Mouse (Mus musculus) lung, embryonic 15.5 days (tissue): ENCODE measurements around the gene Aifm2. TPM values are rescaled to one million over a fixed set of nuclear protein-coding genes. Genes with fewer than 3 reads are reported as not detected.

Experiments
- ATAC-seq: fragments of 200-750 bp; cut with Nextera tagmentation; 2 replicates; pipeline ENCODE4 v1.8.0; 2017; ENCODE audit warnings: moderate number of reproducible peaks, borderline replicate concordance; ENCODE audit not compliant: low FRiP score, low TSS enrichment; ENCODE audit errors: extremely low read depth
- H3K27ac ChIP-seq: fragments of 300-500 bp; sonication (generic); 2 replicates; pipeline ENCODE4 v1.5.1; 2015; ENCODE audit warnings: moderate library complexity, mild to moderate bottlenecking, inconsistent platforms
- H3K27me3 ChIP-seq: fragments of 300-500 bp; sonication (generic); 2 replicates; pipeline ENCODE4 v1.6.1; 2015; ENCODE audit warnings: inconsistent platforms
- H3K36me3 ChIP-seq: fragments of 300-500 bp; sonication (generic); 2 replicates; pipeline ENCODE4 v1.6.1; 2015; ENCODE audit warnings: inconsistent platforms
- H3K4me1 ChIP-seq: fragments of 300-500 bp; sonication (generic); 2 replicates; pipeline ENCODE4 v1.6.1; 2015; ENCODE audit warnings: inconsistent platforms
- H3K4me2 ChIP-seq: fragments of 300-500 bp; sonication (generic); 2 replicates; pipeline ENCODE4 v1.6.1; 2015; ENCODE audit warnings: inconsistent platforms, mild to moderate bottlenecking, moderate library complexity
- H3K4me3 ChIP-seq: fragments of 300-500 bp; sonication (generic); 2 replicates; pipeline ENCODE4 v1.5.1; 2015; ENCODE audit warnings: mild to moderate bottlenecking, inconsistent platforms
- H3K9ac ChIP-seq: fragments of 300-500 bp; sonication (generic); 2 replicates; pipeline ENCODE4 v1.6.1; 2015; ENCODE audit warnings: inconsistent platforms
- H3K9me3 ChIP-seq: fragments of 300-500 bp; sonication (generic); 2 replicates; pipeline ENCODE4 v1.6.1; 2016; ENCODE audit warnings: inconsistent platforms
- WGBS: fragments of 180-500 bp; shearing (Covaris S2); methylation state at CpG from one replicate; pipeline ENCODE4 v1.1.7; 2015; 5-methylcytosine and 5-hydroxymethylcytosine counted together
- polyA plus RNA-seq: library from polyadenylated mRNA; unstranded; fragments of >200 nt; fragmentation: Nextera tagmentation; extraction: Ambion mirVana; gene quantifications from 2 replicates; pipeline ENCODE4 v1.2.1, GENCODE M21; 2015

Aifm2 gene
- polyA plus RNA-seq, 1 experiment from 2014 or later, result 14.0 TPM

DNA sequence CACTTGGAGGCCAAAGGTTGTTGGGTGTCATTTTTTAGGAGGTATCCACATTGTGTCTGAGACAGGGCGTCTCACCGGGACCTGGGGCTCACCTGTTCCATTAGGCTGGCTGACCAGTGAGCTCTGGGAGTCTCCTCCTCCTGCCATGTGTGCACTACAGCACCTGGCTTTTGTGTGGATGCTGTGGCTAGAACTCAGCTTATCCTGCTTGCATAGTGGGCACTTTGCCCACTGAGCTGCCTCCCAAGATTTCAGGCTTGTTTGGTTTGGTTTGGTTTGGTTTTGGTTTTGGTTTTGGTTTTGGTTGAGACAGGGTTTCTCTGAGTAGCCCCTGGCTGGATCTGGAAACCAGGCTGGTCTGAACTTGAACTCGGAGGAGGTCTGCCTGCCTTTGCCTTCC lies 7.2 kb downstream of the Aifm2 start:
- Histone ChIP-seq H3K4me3 (no peak overlapping the region), H3K9me3 (no peaks in the 10 kb centered on the region), H3K4me1 (no peaks in the 10 kb centered on the region), H3K36me3 (no peaks in the 10 kb centered on the region), H3K27ac (no peak overlapping the region), H3K4me2 (no peak overlapping the region), H3K27me3 (no peaks in the 10 kb centered on the region), H3K9ac (no peak overlapping the region)
- WGBS, result 86% methylated on average over 3 of the region's 3 CpGs
- ATAC-seq, result no peak

DNA sequence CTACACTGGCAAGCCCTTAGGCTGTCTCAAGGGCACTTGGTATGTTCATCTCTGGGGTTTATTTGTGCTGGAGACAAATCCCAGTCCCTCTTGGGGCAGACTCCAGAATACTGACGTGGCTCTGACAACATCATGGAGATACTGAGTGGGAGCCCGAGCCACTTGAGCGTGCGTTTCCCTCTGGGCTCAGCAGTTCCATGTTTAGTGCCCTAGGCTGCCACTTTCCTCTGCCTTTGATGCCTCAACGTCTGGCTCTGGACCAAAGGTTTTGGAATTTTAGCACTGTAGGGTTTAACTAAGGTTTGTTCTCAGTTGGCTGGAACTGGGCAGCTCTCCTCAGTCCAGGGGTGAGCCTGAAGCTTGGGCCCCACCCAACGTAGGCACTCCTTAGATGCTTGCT lies 8.2 kb downstream of the Aifm2 start:
- no peak overlapping the region for H3K27ac ChIP-seq
- no peaks in the 10 kb centered on the region for H3K36me3 ChIP-seq
- WGBS, result 54% methylated on average over 6 of the region's 6 CpGs
- no peaks in the 10 kb centered on the region for H3K4me1 ChIP-seq
- H3K27me3 ChIP-seq, result no peaks in the 10 kb centered on the region
- H3K4me2 ChIP-seq, result no peak overlapping the region
- H3K4me3 ChIP-seq, result no peak overlapping the region
- ATAC-seq, result no peak
- no peaks in the 10 kb centered on the region for H3K9me3 ChIP-seq
- H3K9ac ChIP-seq, result no peak overlapping the region

DNA sequence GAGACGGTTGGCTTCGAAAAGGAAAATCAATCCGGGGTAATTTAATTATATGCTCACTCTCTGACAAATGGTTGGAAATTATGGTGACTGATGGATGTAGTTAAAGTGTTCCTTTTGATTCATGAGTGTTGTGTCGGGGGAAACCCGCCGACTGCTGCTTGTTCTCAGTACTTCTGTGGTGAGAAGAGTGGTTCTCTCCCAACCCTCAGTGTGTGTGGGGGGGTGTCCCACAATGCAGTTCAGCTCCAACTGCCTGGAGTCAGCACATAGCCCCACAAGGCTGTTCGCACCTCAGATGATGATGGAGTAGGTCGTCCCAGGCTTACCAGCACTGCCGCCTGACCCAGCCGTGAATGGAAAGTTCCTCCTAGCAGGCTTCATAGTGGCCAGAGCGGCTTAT lies 14.1 kb downstream of the Aifm2 start:
- H3K4me3 ChIP-seq, result no peak overlapping the region
- no peak overlapping the region for H3K4me2 ChIP-seq
- no peak for ATAC-seq
- no peaks in the 10 kb centered on the region for H3K4me1 ChIP-seq
- H3K36me3 ChIP-seq, result no peaks in the 10 kb centered on the region
- H3K9me3 ChIP-seq, result no peaks in the 10 kb centered on the region
- H3K27me3 ChIP-seq, result no peaks in the 10 kb centered on the region
- H3K9ac ChIP-seq, result no peak overlapping the region
- no peak overlapping the region for H3K27ac ChIP-seq
- 76% methylated on average over 11 of the region's 11 CpGs for WGBS

DNA sequence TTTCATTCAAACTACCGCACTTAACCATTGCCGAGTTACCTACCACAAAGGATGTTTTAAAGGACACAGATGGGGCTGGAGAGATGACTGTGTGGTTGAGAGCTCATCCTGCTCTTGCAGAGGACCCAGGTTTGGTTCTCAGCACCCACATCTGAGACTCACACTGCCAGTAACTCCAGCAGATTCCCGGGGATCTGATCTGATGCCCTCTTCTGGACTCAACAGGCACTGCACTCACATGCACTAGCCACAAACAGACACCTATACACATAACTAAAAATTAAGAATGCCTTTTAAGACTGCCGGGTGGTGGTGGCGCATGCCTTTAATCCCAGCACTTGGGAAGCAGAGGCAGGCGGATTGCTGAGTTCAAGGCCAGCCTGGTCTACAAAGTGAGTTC lies 15.1 kb downstream of the Aifm2 start:
- Histone ChIP-seq H3K9me3 (no peaks in the 10 kb centered on the region), H3K27ac (no peak overlapping the region), H3K4me2 (no peak overlapping the region), H3K27me3 (no peaks in the 10 kb centered on the region), H3K4me1 (no peaks in the 10 kb centered on the region), H3K4me3 (no peak overlapping the region), H3K36me3 (no peaks in the 10 kb centered on the region), H3K9ac (no peak overlapping the region)
- no peak for ATAC-seq
- WGBS, result 89% methylated on average over 6 of the region's 6 CpGs

DNA sequence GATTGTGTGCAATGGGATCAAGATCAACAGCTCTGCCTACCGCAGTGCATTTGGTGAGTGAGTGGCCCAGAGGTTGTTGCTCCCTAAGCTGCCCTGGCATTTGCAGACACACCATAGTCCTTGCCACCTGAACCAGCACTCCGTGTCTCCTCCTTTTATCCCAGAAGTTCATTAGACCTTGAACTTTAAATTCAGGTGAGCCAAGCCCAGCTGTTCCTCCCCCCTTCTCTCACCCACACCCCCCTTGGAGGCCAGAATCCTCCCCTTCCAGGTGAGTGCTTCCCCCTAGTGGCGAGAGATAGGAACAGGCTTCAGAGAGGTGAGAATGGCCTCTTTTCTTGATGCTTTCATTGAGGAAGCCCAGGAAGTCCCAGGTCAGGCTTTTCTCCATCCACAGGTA lies 19.3 kb downstream of the Aifm2 start:
- no peak overlapping the region for H3K4me2 ChIP-seq
- H3K36me3 ChIP-seq, result peaks cover 16% of the 10 kb centered on the region
- ATAC-seq, result no peak
- 47% methylated on average over 3 of the region's 3 CpGs for WGBS
- H3K4me1 ChIP-seq, result no peaks in the 10 kb centered on the region
- no peaks in the 10 kb centered on the region for H3K9me3 ChIP-seq
- H3K9ac ChIP-seq, result no peak overlapping the region
- no peak overlapping the region for H3K27ac ChIP-seq
- H3K4me3 ChIP-seq, result no peak overlapping the region
- H3K27me3 ChIP-seq, result no peaks in the 10 kb centered on the region

DNA sequence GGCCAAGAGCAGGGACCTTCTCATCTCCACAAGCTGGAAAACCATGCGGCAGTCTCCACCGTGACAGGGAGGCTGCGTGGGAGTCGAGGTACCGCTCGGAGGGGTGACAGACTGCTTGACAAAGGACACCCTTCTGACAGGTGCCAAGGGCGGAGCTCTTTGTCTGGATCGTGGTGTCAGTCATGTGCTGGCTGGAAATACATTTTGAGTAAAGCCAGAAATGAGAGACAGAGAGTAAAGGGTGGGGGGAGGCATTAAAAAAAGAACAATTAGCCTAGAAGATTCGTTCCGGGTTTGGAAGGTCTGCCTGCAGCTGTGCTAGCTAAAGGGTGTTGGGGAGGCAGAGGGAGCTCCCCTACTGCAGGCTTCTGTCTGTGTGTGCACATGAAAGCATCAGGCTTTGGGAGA lies 21.6 kb downstream of the Aifm2 start:
- 57% methylated on average over 10 of the region's 10 CpGs for WGBS
- no peaks in the 10 kb centered on the region for H3K27me3 ChIP-seq
- H3K36me3 ChIP-seq, result peaks cover 37% of the 10 kb centered on the region
- no peaks in the 10 kb centered on the region for H3K9me3 ChIP-seq
- H3K27ac ChIP-seq, result no peak overlapping the region
- no peak overlapping the region for H3K4me2 ChIP-seq
- no peak for ATAC-seq
- H3K9ac ChIP-seq, result no peak overlapping the region
- H3K4me1 ChIP-seq, result no peaks in the 10 kb centered on the region
- H3K4me3 ChIP-seq, result no peak overlapping the region

DNA sequence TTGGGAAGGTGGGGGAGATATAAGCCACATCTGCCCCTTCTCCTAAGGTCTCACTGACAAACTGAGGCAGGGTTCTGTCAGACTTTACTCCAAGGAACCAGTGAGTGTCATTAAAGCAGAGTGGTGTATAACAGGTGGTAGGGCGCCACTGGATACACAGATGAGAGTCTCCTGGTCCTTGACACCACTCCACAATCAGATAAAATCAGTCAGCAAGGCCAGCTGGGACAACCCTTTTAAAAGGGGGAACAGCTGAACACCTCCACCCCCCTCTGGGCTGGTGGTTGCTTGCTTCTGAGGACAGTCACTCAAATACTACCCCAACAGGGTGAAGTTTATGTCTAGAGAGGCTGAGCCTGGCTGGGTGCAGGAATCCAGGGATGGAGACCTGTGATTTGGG lies 22.5 kb downstream of the Aifm2 start:
- no peaks in the 10 kb centered on the region for H3K27me3 ChIP-seq
- no peak overlapping the region for H3K4me3 ChIP-seq
- H3K4me2 ChIP-seq, result no peak overlapping the region
- no peak overlapping the region for H3K27ac ChIP-seq
- H3K9me3 ChIP-seq, result no peaks in the 10 kb centered on the region
- ATAC-seq, result no peak
- H3K9ac ChIP-seq, result no peak overlapping the region
- peaks cover 45% of the 10 kb centered on the region for H3K36me3 ChIP-seq
- whole genome bisulfite sequencing, result 58% methylated on average over 1 of the region's 1 CpGs
- no peaks in the 10 kb centered on the region for H3K4me1 ChIP-seq

DNA sequence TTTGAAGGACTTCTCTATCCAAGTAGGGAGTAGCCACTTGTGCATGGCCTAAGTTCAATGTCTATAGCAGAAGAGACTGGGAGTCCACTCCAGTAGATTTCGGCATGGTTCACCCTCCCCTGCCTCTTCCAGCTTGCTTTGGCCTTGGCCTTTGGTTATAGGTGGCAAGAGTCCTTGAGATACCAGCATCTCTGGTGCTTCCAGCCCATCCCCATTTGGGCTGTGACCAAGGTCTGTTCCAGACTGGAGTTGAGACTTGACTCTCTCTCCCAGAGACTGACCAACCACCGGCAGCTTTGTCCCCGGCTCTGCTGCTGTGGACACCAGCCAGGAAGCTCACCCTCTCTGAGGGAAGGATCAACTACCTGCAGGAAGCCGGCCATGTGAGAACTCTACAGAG lies 23.1 kb downstream of the Aifm2 start:
- H3K36me3 ChIP-seq, result peaks cover 51% of the 10 kb centered on the region
- 85% methylated on average over 4 of the region's 4 CpGs for WGBS

DNA sequence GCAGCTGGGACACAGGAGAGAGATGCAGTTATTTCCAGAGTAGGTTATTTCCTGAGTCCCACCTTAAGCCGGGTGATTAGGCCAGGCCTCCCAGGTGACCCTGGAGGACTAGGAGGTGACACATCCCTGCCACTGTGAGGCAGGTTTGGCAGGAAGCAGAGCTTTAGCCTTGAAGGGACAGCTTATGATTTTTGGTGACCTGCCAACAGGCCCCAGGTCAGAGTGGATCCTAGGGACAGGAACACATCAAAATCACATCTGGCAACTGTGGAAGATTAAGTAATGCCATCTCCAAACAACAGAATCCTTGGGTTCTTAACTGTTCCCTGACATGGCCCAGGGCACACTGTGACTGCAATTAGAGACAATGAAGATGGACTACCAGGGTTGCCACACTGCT lies 26.2 kb downstream of the Aifm2 start:
- Histone ChIP-seq H3K36me3 (peaks cover 83% of the 10 kb centered on the region), H3K9me3 (no peaks in the 10 kb centered on the region), H3K4me3 (no peak overlapping the region), H3K9ac (no peak overlapping the region), H3K27me3 (no peaks in the 10 kb centered on the region), H3K4me2 (no peak overlapping the region), H3K4me1 (no peaks in the 10 kb centered on the region), H3K27ac (no peak overlapping the region)
- 77% methylated on average over 1 of the region's 1 CpGs for WGBS
- ATAC-seq, result no peak

More for the DNA sequence above, 23.1 kb downstream of the Aifm2 start:
- Histone ChIP-seq H3K27me3 (no peaks in the 10 kb centered on the region), H3K9ac (no peak overlapping the region), H3K4me1 (no peaks in the 10 kb centered on the region), H3K4me2 (no peak overlapping the region), H3K27ac (no peak overlapping the region), H3K4me3 (no peak overlapping the region), H3K9me3 (no peaks in the 10 kb centered on the region)
- no peak for ATAC-seq

DNA sequence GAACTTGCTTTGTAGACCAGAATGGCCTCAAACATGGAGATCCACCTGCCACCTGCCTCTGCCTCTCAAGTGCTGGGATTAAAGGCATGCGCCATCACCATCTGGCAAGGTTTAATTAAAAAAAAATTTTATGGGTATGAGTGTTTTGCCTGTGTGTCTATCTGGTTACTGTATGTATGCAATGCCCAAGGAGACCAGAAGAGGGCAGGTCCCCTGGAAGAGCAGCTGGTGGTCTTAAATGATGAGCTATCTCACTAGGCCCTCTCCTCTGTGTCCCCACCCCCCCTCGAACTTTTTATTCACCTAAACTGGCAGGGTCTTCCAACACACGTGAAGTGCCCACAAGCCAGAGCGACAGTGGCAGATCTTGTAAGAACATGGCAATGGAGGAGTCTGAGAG lies 26.8 kb downstream of the Aifm2 start:
- Histone ChIP-seq H3K27me3 (no peaks in the 10 kb centered on the region), H3K9ac (no peak overlapping the region), H3K27ac (no peak overlapping the region), H3K4me2 (no peak overlapping the region), H3K4me1 (no peaks in the 10 kb centered on the region), H3K9me3 (no peaks in the 10 kb centered on the region), H3K36me3 (peaks cover 88% of the 10 kb centered on the region), H3K4me3 (no peak overlapping the region)
- no peak for ATAC-seq
- WGBS, result 79% methylated on average over 4 of the region's 4 CpGs

DNA sequence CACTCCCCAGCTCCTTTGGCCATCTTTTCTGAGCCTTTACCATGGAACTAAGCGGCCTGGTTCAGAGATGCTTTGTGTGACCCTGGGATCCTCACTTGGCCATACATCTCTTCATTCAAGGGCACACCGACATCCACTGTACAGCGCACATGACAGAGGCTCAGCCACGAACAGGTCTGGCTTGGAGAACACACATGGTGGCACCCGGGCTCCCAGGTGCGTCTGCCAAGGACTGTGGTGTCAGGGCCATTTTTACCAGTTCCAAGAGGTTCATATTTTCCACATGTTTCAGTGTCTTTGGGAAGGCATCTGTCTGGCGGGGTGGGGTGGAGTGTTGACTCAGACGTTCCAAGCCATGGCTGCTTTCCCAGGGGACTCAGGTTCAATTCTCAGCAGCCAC lies 27.3 kb downstream of the Aifm2 start:
- H3K9me3 ChIP-seq, result no peaks in the 10 kb centered on the region
- no peak overlapping the region for H3K9ac ChIP-seq
- 94% methylated on average over 8 of the region's 8 CpGs for WGBS
- H3K27me3 ChIP-seq, result no peaks in the 10 kb centered on the region
- H3K4me1 ChIP-seq, result no peaks in the 10 kb centered on the region
- ATAC-seq, result no peak
- peaks cover 93% of the 10 kb centered on the region for H3K36me3 ChIP-seq
- no peak overlapping the region for H3K4me2 ChIP-seq
- no peak overlapping the region for H3K4me3 ChIP-seq
- no peak overlapping the region for H3K27ac ChIP-seq

DNA sequence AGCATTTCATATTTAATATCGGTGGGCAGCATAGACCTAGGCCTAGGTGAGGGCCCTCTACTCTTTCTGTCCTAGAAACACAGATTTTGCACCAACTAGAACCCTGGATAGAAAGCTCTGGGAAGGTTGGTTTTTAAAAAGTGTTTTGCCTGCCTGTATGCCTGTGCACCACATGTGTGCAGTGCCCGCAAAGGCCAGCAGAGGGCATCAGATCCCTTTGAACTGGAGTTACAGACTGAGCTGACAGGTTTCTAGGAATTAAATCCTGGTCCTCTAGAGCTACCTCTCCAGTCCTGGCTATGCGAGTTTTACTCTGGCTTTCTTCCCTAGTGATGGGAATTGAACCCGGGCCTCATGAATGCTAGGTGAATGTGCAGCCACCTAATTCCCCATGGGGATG lies 30.1 kb downstream of the Aifm2 start:
- 83% methylated on average over 4 of the region's 4 CpGs for WGBS
- ATAC-seq, result no peak
- H3K27me3 ChIP-seq, result no peaks in the 10 kb centered on the region

DNA sequence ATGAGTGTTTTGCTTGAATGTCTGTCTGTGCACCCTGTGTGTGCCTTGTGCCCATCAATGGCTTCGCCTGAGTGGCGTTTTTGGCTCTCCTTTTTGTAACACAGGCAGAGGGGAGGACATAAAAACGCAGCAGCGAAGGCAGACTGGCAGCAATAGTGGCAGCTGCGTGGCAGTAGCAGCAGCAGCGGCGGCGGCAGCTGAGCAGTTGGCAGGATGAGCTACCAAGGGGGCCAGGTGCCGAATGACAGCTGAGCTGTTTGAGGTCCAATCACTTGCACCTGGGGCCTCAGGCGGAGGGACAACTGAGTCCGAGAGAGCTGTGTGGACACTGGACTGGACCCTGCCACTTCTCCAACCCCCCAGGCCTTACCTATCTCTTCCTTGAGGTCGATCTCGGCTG lies 32.2 kb downstream of the Aifm2 start:
- 93% methylated on average over 13 of the region's 13 CpGs for WGBS
- no peak overlapping the region for H3K4me2 ChIP-seq
- no peaks in the 10 kb centered on the region for H3K27me3 ChIP-seq
- ATAC-seq, result no peak
- H3K4me1 ChIP-seq, result no peaks in the 10 kb centered on the region
- no peak overlapping the region for H3K4me3 ChIP-seq
- H3K36me3 ChIP-seq, result peaks cover 86% of the 10 kb centered on the region
- no peaks in the 10 kb centered on the region for H3K9me3 ChIP-seq
- no peak overlapping the region for H3K27ac ChIP-seq
- H3K9ac ChIP-seq, result no peak overlapping the region

More for the DNA sequence above, 30.1 kb downstream of the Aifm2 start:
- Histone ChIP-seq H3K4me2 (no peak overlapping the region), H3K4me1 (no peaks in the 10 kb centered on the region), H3K27ac (no peak overlapping the region), H3K9ac (no peak overlapping the region), H3K9me3 (no peaks in the 10 kb centered on the region), H3K36me3 (peaks cover 91% of the 10 kb centered on the region), H3K4me3 (no peak overlapping the region)
